Mouse (Mus musculus) forebrain, embryonic 15.5 days (tissue): ENCODE measurements around the gene Efcab2. TPM values are rescaled to one million over a fixed set of nuclear protein-coding genes. Genes with fewer than 3 reads are reported as not detected.

Source experiments
- ATAC-seq: fragments of 200-750 bp; cut with Nextera tagmentation; replicated peaks from 2 replicates; pipeline ENCODE4 v1.8.0; 2017; ENCODE audit warnings: mild to moderate bottlenecking, moderate TSS enrichment, moderate library complexity
- H3K27ac ChIP-seq: fragments of 300-500 bp; sonication (generic); replicated peaks from 2 replicates; pipeline ENCODE4 v1.5.1; 2015; ENCODE audit warnings: mild to moderate bottlenecking, inconsistent platforms
- H3K27me3 ChIP-seq: fragments of 300-500 bp; sonication (generic); 2 replicates; pipeline ENCODE4 v1.6.1; 2015; ENCODE audit warnings: inconsistent platforms
- H3K36me3 ChIP-seq: fragments of 300-500 bp; sonication (generic); 2 replicates; pipeline ENCODE4 v1.6.1; 2015; ENCODE audit warnings: mild to moderate bottlenecking, inconsistent platforms
- H3K4me1 ChIP-seq: fragments of 300-500 bp; sonication (generic); 2 replicates; pipeline ENCODE4 v1.6.1; 2015; ENCODE audit warnings: inconsistent platforms
- H3K4me2 ChIP-seq: fragments of 300-500 bp; sonication (generic); replicated peaks from 2 replicates; pipeline ENCODE4 v1.6.1; 2015; ENCODE audit warnings: mild to moderate bottlenecking, inconsistent platforms
- H3K4me3 ChIP-seq: fragments of 300-500 bp; sonication (generic); 2 replicates; pipeline ENCODE4 v1.5.1; 2015; ENCODE audit warnings: mild to moderate bottlenecking, inconsistent platforms
- H3K9ac ChIP-seq: fragments of 300-500 bp; sonication (generic); replicated peaks from 2 replicates; pipeline ENCODE4 v1.6.1; 2015; ENCODE audit warnings: mild to moderate bottlenecking, inconsistent platforms
- H3K9me3 ChIP-seq: fragments of 300-500 bp; sonication (generic); 2 replicates; pipeline ENCODE4 v1.6.1; 2016; ENCODE audit warnings: inconsistent platforms
- WGBS: fragments of 180-500 bp; shearing (Covaris S2); methylation state at CpG from one replicate; pipeline ENCODE4 v1.1.7; 2015; ENCODE audit warnings: mixed read lengths; 5-methylcytosine and 5-hydroxymethylcytosine counted together
- polyA plus RNA-seq: library from polyadenylated mRNA; unstranded; fragments of >200 nt; fragmentation: Nextera tagmentation; extraction: Ambion mirVana; gene quantifications from 2 replicates; pipeline ENCODE4 v1.2.1, GENCODE M21; 2015

Efcab2 gene
- polyA plus RNA-seq, 1 experiment from 2014 or later = 8.2 TPM

DNA sequence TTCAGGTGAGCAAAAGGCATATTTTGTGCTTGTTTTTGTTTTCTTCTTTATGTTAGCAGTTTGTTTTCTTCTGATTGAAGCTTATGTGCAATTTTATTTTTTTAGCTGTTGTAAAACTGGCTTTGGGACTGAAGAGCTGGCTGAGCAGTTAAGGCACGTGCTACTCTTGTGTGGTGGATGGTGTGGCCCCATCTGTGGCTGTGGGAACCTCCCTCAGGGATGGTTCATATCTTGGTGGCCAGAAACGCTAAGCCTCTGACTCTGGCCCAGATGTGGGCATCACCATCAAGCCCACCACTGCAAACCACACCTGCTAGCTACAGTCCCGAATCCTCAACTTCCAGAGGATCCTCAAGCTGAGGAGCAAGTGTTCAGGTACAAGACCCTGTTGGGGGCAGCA is 27.8 kb upstream of the Efcab2 start:
- no peaks in the 10 kb centered on the region for H3K27me3 ChIP-seq
- no peak overlapping the region for H3K4me3 ChIP-seq
- H3K9me3 ChIP-seq = no peaks in the 10 kb centered on the region
- H3K4me2 ChIP-seq = no peak overlapping the region
- ATAC-seq = no peak
- no peak overlapping the region for H3K9ac ChIP-seq
- no peaks in the 10 kb centered on the region for H3K36me3 ChIP-seq
- WGBS = 85% methylated on average over 3 of the region's 3 CpGs
- H3K4me1 ChIP-seq = no peaks in the 10 kb centered on the region
- H3K27ac ChIP-seq = no peak overlapping the region

DNA sequence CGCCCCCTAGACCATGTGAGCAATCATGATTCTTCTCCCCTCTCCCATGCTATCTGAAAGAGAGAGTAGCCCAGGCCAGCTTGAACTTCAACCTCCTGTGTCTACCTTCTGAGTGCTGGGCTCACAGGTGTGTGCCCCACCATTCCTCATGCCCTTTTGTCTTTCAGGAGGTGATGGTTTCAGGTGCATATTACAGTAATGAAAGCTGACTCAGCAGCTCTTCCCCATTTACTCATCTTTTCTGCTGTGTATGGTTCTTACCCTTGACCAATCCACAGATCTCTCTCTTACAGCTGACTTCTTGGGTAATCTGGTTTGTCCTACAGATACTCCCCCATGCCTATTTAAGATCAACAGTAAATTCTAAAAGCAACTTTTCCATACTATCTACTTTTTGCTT is 26.7 kb upstream of the Efcab2 start:
- Histone ChIP-seq H3K9ac (no peak overlapping the region), H3K36me3 (no peaks in the 10 kb centered on the region), H3K9me3 (no peaks in the 10 kb centered on the region), H3K4me1 (no peaks in the 10 kb centered on the region), H3K27me3 (no peaks in the 10 kb centered on the region), H3K4me3 (no peak overlapping the region), H3K4me2 (no peak overlapping the region), H3K27ac (no peak overlapping the region)
- 88% methylated on average over 1 of the region's 1 CpGs for WGBS
- ATAC-seq = no peak

DNA sequence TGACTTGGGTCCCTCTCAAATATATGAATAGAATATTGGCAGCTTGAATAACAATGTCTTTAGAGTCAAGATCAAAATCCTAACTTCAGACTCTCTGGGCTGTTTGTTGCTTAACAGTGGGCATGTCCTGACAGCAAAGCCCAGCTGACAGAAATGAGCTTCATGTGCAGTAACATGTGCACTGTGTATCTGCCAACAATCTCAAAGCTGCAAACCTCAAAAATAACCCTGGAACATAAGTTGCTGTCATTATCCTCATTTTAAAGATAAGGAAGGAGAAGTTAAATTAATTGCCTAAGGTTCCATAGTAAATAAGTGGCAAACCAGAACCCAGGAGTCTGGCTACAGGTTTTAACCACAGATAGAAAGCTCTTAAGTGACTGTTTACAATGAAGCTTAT is 23.7 kb upstream of the Efcab2 start:
- no peak for ATAC-seq
- H3K36me3 ChIP-seq = no peaks in the 10 kb centered on the region

DNA sequence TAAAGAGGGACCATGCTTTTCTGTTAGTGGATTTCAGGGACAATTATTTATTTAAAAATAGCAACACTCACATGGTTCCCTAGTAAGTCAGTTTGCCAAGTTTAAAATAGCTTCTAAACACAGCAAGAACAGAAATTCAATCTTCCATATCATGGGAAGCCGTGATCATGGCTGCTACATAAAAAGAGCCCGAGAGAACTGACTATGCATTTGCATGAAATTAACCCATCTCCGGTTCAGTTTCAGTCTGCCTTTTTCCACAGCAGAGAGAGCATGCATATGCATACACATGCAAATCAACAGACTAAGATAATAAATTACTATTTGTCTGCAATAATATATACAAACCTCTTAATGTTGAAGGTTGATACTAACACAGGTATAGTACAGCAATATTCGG is 17.1 kb upstream of the Efcab2 start:
- 0 out of 2 replicates have a peak, but pooled peaks have one; percentile 46 for ATAC-seq
- Histone ChIP-seq H3K9me3 (no peaks in the 10 kb centered on the region), H3K4me3 (no peak overlapping the region), H3K4me2 (no peak overlapping the region), H3K9ac (no peak overlapping the region), H3K27me3 (no peaks in the 10 kb centered on the region), H3K4me1 (no peaks in the 10 kb centered on the region; the same call in 1 of the 2 replicates), H3K27ac (no peak overlapping the region), H3K36me3 (no peaks in the 10 kb centered on the region)
- WGBS = 59% methylated on average over 4 of the region's 4 CpGs

More for the DNA sequence above, 23.7 kb upstream of the Efcab2 start:
- Histone ChIP-seq H3K4me3 (no peak overlapping the region), H3K27me3 (no peaks in the 10 kb centered on the region), H3K4me1 (no peaks in the 10 kb centered on the region), H3K9ac (no peak overlapping the region), H3K4me2 (no peak overlapping the region), H3K27ac (no peak overlapping the region), H3K9me3 (no peaks in the 10 kb centered on the region)

DNA sequence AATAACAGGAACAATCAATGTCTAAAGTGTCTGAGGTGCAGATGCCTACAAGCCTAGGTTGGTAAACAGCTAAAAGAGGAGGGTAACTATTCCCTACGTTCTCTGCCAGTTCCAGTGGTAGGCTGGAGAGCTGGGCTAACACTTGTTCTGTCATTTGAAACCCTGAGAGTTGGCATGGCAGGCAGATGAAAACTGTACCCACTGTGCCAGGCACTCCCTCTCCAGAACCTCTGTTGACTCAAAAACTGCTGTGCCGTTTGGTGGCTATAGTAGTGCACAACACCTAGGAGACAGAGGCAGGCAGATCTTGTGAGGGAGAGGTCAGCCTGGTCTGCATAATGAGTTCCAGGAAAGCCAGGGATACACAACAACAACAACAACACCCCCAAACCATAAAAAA is 16.5 kb upstream of the Efcab2 start:
- no peak overlapping the region for H3K9ac ChIP-seq
- no peak overlapping the region for H3K4me3 ChIP-seq
- H3K4me1 ChIP-seq = no peaks in the 10 kb centered on the region; the same call in 1 of the 2 replicates
- ATAC-seq = no peak
- no peaks in the 10 kb centered on the region for H3K9me3 ChIP-seq
- no peaks in the 10 kb centered on the region for H3K36me3 ChIP-seq
- H3K4me2 ChIP-seq = no peak overlapping the region
- 75% methylated on average over 2 of the region's 2 CpGs for WGBS
- H3K27me3 ChIP-seq = no peaks in the 10 kb centered on the region
- 0 out of 2 replicates have a peak overlapping the region, but pooled peaks have one; percentile 19 for H3K27ac ChIP-seq

DNA sequence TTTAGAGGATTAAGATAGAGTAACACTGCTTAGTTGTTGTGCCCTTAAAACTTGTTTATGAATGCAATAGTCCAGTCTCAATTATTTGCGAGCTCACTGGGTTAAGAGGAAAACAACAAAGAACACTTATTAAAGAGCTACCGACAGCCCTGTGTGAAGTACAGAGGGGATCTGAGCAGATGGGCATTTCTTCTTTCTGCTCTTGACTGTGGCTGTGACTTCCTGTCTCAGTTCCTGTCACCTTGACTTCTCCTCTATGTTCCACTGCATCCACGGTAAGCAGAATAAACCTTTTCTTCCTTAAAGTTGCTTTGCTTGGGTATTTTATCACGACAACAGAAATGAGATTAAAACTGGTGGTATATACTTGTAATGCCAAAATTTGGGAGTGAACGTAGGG is 12.9 kb upstream of the Efcab2 start:
- Histone ChIP-seq H3K4me1 (no peaks in the 10 kb centered on the region; the same call in 1 of the 2 replicates), H3K36me3 (no peaks in the 10 kb centered on the region), H3K9me3 (no peaks in the 10 kb centered on the region), H3K27me3 (no peaks in the 10 kb centered on the region), H3K9ac (no peak overlapping the region), H3K4me3 (no peak overlapping the region), H3K27ac (no peak overlapping the region), H3K4me2 (no peak overlapping the region)
- no peak for ATAC-seq
- WGBS = 73% methylated on average over 5 of the region's 5 CpGs

DNA sequence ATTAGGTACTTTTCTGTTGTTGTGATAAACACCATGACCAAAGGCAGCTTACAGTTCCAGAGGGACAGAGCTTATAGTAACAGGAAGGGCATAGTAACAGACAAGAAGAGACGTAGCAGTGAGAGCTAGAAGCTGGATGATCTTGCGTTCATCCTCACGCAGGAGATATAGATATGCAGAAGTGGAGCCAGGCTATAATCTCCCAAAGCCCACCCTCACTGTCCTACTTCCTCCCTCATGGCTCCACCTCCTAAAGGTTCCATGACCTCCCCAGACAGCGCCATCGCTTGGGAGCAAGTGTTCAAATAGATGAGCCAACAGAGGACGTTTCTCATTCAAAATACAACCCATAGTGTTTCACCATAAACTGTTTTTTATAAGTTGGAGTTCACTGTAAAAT is 10.8 kb upstream of the Efcab2 start:
- no peaks in the 10 kb centered on the region for H3K27me3 ChIP-seq
- H3K36me3 ChIP-seq = no peaks in the 10 kb centered on the region
- H3K9ac ChIP-seq = no peak overlapping the region
- no peak overlapping the region for H3K27ac ChIP-seq
- ATAC-seq = no peak
- no peaks in the 10 kb centered on the region for H3K9me3 ChIP-seq
- H3K4me3 ChIP-seq = no peak overlapping the region
- H3K4me2 ChIP-seq = no peak overlapping the region
- WGBS = 89% methylated on average over 6 of the region's 6 CpGs
- peaks cover 6% of the 10 kb centered on the region; the same call in 1 of the 2 replicates for H3K4me1 ChIP-seq

DNA sequence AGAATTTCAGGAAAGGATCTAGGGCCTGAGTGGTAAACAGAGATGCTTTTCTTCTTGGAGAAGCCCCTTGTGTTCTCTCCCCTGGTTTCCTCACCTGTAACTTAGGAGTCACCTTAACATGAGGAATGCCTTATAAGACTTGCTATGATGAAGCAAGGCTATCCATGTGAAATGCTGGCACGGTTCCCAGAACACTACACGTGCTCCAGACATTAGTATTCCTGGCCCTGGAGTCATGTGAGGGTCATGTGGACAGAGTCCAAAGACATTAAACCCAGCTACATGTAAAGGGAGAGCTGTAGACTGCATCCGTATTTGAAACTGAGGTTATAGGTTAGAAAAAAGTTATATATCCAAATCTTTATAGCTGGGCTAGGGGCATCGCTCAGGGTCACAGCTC is 9.5 kb upstream of the Efcab2 start:
- Histone ChIP-seq H3K9me3 (no peaks in the 10 kb centered on the region), H3K4me1 (peaks cover 6% of the 10 kb centered on the region; the same call in 1 of the 2 replicates), H3K27me3 (no peaks in the 10 kb centered on the region), H3K4me2 (no peak overlapping the region), H3K27ac (no peak overlapping the region), H3K4me3 (no peak overlapping the region), H3K9ac (no peak overlapping the region), H3K36me3 (no peaks in the 10 kb centered on the region)
- 68% methylated on average over 4 of the region's 4 CpGs for WGBS
- no peak for ATAC-seq

DNA sequence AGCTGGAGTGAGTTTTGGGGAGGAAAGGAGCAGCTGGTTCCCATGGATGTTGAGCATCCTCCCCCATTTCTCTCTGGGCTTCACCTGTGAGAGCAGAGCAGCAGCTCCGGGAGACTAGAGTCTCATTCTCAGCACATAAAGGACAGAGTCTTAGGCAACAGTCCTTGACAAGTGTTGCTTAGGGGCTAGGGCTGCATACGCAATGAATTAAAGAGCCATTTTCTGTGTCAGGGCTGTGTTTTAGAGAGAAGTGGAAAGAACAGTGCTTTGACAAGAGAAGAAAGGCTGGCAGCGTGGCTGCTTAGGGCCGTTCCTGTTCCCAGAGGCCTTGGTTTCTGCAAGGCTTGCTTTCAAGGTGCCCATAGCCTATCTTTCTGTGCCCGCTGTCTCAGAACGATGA is 6.0 kb upstream of the Efcab2 start:
- ATAC-seq = peak; percentile 46; the same call in 1 of the 2 replicates
- Histone ChIP-seq H3K9ac (no peak overlapping the region), H3K4me2 (no peak overlapping the region), H3K27ac (no peak overlapping the region), H3K36me3 (no peaks in the 10 kb centered on the region), H3K27me3 (no peaks in the 10 kb centered on the region), H3K4me3 (no peak overlapping the region), H3K4me1 (peaks cover 6% of the 10 kb centered on the region; the same call in 1 of the 2 replicates), H3K9me3 (no peaks in the 10 kb centered on the region)
- WGBS = 46% methylated on average over 6 of the region's 6 CpGs

DNA sequence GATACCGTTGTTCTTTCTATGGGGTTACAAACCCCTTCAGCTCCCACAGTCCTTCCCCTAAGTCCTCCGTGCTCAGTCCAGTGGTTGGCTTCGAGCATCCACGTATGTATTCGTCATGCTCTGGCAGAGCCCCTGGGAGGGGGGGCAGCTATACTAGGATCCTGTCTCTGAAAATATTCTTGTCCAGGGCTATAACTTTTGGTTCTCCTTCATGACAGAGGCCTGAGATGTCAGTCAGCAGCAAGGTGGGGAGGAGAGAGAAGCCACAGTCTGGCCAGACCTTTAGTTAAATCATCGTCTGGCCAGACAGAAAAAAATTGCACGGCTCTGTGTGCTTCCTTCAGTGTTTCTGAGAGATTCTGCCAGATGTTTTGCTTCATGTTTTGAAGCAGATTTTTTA is 5.2 kb upstream of the Efcab2 start:
- 71% methylated on average over 7 of the region's 7 CpGs for WGBS
- Histone ChIP-seq H3K9ac (no peak overlapping the region), H3K4me1 (peaks cover 8% of the 10 kb centered on the region; the same call in 1 of the 2 replicates), H3K9me3 (no peaks in the 10 kb centered on the region), H3K36me3 (no peaks in the 10 kb centered on the region), H3K4me3 (no peak overlapping the region), H3K4me2 (no peak overlapping the region), H3K27ac (no peak overlapping the region), H3K27me3 (no peaks in the 10 kb centered on the region)
- no peak for ATAC-seq

DNA sequence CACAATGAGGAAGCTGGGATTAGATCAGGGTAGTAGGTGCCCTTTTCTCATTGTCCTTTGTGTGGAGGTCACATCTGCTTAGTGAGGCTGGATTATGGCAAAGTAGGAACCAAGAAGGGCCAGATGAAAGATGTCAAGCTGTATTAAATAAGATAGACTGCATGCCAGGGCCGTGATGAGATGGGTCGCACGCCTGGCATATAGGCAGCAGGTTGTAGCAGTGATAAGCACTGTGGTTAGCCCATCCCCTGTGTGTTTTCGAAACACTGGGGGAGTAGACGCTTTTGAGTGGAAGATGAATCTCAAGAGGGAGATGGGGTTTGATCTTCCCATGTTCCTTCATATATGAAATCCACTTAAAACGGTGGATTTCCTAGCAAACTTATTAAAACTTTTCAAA is 3.9 kb upstream of the Efcab2 start:
- 87% methylated on average over 6 of the region's 6 CpGs for WGBS
- ATAC-seq = no peak

DNA sequence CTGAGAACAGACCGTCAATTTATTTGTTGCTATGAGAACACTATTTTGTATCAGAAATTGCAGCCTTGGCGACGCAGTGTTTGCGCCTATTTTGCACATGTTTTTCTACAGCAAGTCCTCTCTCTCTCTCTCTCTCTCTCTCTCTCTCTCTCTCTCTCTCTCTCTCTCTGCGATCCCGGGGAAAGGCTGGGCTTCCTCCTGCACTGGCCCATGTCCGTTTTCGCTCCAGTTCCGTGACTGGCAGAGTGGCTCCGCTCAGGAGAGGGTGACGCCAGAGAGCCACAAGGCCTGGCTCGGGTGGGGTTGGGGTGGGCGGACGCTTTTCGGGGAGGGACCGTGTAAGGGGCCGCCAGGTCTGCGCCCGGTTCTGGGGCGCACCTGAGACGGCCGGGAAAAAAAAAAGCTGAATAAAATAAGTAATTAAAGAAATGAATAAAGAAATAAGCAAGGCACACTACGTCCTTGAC is 407 bp upstream of the Efcab2 start:
- peak overlapping the region; percentile 61 for H3K4me2 ChIP-seq
- no peaks in the 10 kb centered on the region for H3K27me3 ChIP-seq
- peak; percentile 84 for ATAC-seq
- 0 out of 2 replicates have a peak, but pooled peaks cover 3% of the 10 kb centered on the region for H3K4me1 ChIP-seq
- peak overlapping the region; percentile 100 for H3K27ac ChIP-seq
- peak overlapping the region; percentile 87 for H3K9ac ChIP-seq
- H3K4me3 ChIP-seq = peak overlapping the region; percentile 77
- H3K9me3 ChIP-seq = no peaks in the 10 kb centered on the region
- H3K36me3 ChIP-seq = no peaks in the 10 kb centered on the region
- under 1% methylated on average over 23 of the region's 23 CpGs for WGBS

More for the DNA sequence above, 3.9 kb upstream of the Efcab2 start:
- Histone ChIP-seq H3K4me3 (no peak overlapping the region), H3K27me3 (no peaks in the 10 kb centered on the region), H3K36me3 (no peaks in the 10 kb centered on the region), H3K9me3 (no peaks in the 10 kb centered on the region), H3K9ac (no peak overlapping the region), H3K27ac (no peak overlapping the region), H3K4me1 (peaks cover 8% of the 10 kb centered on the region; the same call in 1 of the 2 replicates), H3K4me2 (no peak overlapping the region)
